8 mouse cellular contexts compared by ENCODE assay signal in genomic region chr13:101766605-101767012, GRCm38 (mm10). TPM values are rescaled to one million over a fixed set of nuclear protein-coding genes. Genes with fewer than 3 reads are reported as not detected.
A peak's percentile ranks its signal among the peaks of the same experiment; 100 is the strongest.
DNase-seq lines count a peak whose midpoint lies in the region; ATAC-seq and TF ChIP-seq lines count a peak whose summit lies in the region.

No protein-coding gene starts in this region.

- TF ChIP-seq CTCF in bone marrow, adult 2 months (IDR thresholded peaks at IDR 0.05; ENCODE audit: control insufficient read depth, insufficient read depth, low read length): no peak

- WGBS in kidney, embryonic 15.5 days: 1% methylated on average over 5 of the region's 5 CpGs
- 0% methylated on average over 5 of the region's 5 CpGs for WGBS in bone marrow, adult 2 months
- WGBS in hindbrain, embryonic 14.5 days: 0% methylated on average over 5 of the region's 5 CpGs
- WGBS in midbrain, embryonic 14.5 days: 0% methylated on average over 5 of the region's 5 CpGs

- H3K27me3 ChIP-seq in kidney, embryonic 15.5 days: no peaks in the 10 kb centered on the region
- H3K27me3 ChIP-seq in hindbrain, embryonic 14.5 days (ENCODE audit: control insufficient read depth, insufficient read depth, low read length): no peaks in the 10 kb centered on the region
- no peaks in the 10 kb centered on the region for H3K27me3 ChIP-seq in midbrain, embryonic 14.5 days (ENCODE audit: control insufficient read depth, insufficient read depth, low read length)

- H3K36me3 ChIP-seq in kidney, embryonic 15.5 days: 0 out of 2 replicates have a peak, but pooled peaks cover 3% of the 10 kb centered on the region
- H3K36me3 ChIP-seq in hindbrain, embryonic 14.5 days (replicated peaks; ENCODE audit: control insufficient read depth, insufficient read depth): no peaks in the 10 kb centered on the region
- H3K36me3 ChIP-seq in midbrain, embryonic 14.5 days (ENCODE audit: control insufficient read depth, insufficient read depth, low read length): no peaks in the 10 kb centered on the region

- peak overlapping the region; percentile 98 for H3K27ac ChIP-seq in kidney, embryonic 15.5 days
- H3K27ac ChIP-seq in bone marrow, adult 2 months (ENCODE audit: control insufficient read depth, insufficient read depth, low read depth, low read length, poor library complexity): peak overlapping the region; percentile 96; the same call in 1 of the 2 replicates
- H3K27ac ChIP-seq in hindbrain, embryonic 14.5 days: peak overlapping the region; percentile 96
- peak overlapping the region; percentile 95 for H3K27ac ChIP-seq in midbrain, embryonic 14.5 days (replicated peaks; ENCODE audit: low read depth, low read length)

- no peak for DNase-seq in kidney, postnatal 36 days
- DNase-seq in hindbrain, embryonic 14.5 days (ENCODE audit: low spot score): no peak
- DNase-seq in midbrain, embryonic 14.5 days: peak; percentile 32
- no peak for DNase-seq in adrenal gland, postnatal 36 days
- no peak for DNase-seq in thymus, postnatal 14 days
- DNase-seq in left cerebral cortex, adult 18-20 months (ENCODE audit: low spot score in 2 of 2): no peak

- H3K9ac ChIP-seq in kidney, embryonic 15.5 days: peak overlapping the region; percentile 89
- H3K9ac ChIP-seq in hindbrain, embryonic 14.5 days: peak overlapping the region; percentile 90
- peak overlapping the region; percentile 93 for H3K9ac ChIP-seq in midbrain, embryonic 14.5 days (replicated peaks; ENCODE audit: low read length)

- H3K4me1 ChIP-seq in kidney, embryonic 15.5 days: peaks cover 49% of the 10 kb centered on the region
- peaks cover 2% of the 10 kb centered on the region; the same call in 1 of the 2 replicates for H3K4me1 ChIP-seq in bone marrow, adult 2 months (ENCODE audit: control insufficient read depth, insufficient read depth, low read length)
- peaks cover 22% of the 10 kb centered on the region for H3K4me1 ChIP-seq in hindbrain, embryonic 14.5 days (replicated peaks; ENCODE audit: control insufficient read depth, insufficient read depth, low read length)
- H3K4me1 ChIP-seq in midbrain, embryonic 14.5 days (ENCODE audit: control insufficient read depth, insufficient read depth, low read length): peaks cover 24% of the 10 kb centered on the region

- H3K4me3 ChIP-seq in kidney, embryonic 15.5 days (replicated peaks): peak overlapping the region; percentile 86
- H3K4me3 ChIP-seq in bone marrow, adult 2 months (replicated peaks; ENCODE audit: control insufficient read depth, low read depth, low read length): peak overlapping the region; percentile 98
- peak overlapping the region; percentile 86 for H3K4me3 ChIP-seq in hindbrain, embryonic 14.5 days (replicated peaks; ENCODE audit: low read length)
- peak overlapping the region; percentile 90 for H3K4me3 ChIP-seq in midbrain, embryonic 14.5 days (replicated peaks; ENCODE audit: low read depth, low read length)

- peak overlapping the region; percentile 89 for H3K4me2 ChIP-seq in kidney, embryonic 15.5 days
- peak overlapping the region; percentile 67 for H3K4me2 ChIP-seq in hindbrain, embryonic 14.5 days (replicated peaks)
- H3K4me2 ChIP-seq in midbrain, embryonic 14.5 days (ENCODE audit: low read length): peak overlapping the region; percentile 84

- H3K9me3 ChIP-seq in kidney, embryonic 15.5 days (replicated peaks): no peaks in the 10 kb centered on the region
- no peaks in the 10 kb centered on the region for H3K9me3 ChIP-seq in hindbrain, embryonic 14.5 days (ENCODE audit: control insufficient read depth, low read length)
- no peaks in the 10 kb centered on the region for H3K9me3 ChIP-seq in midbrain, embryonic 14.5 days (ENCODE audit: control insufficient read depth, low read length)

- no peak for TF ChIP-seq POLR2A in bone marrow, adult 2 months (IDR thresholded peaks at IDR 0.05; ENCODE audit: borderline replicate concordance, control insufficient read depth, low read depth, low read length)

- ATAC-seq in kidney, embryonic 15.5 days (replicated peaks; ENCODE audit: low FRiP score): no peak
- ATAC-seq in hindbrain, embryonic 14.5 days (ENCODE audit: low FRiP score): no peak
- ATAC-seq in midbrain, embryonic 14.5 days (ENCODE audit: low FRiP score, low TSS enrichment): no peak

RNA-seq across cellular contexts. Expression of gene Pik3r1, which starts 1.4 kb away (rescaled TPM):
- 40.3 and 40.9 TPM in 2 replicates for polyA plus RNA-seq in kidney, embryonic 15.5 days (2015; fragmentation: Nextera tagmentation; extraction: Ambion mirVana)
- 34.7 and 41.1 TPM in 2 replicates for polyA plus RNA-seq in bone marrow, adult 2 months (2011; ENCODE audit: insufficient read depth, insufficient read length, low replicate concordance, missing spikeins)
- polyA plus RNA-seq in hindbrain, embryonic 14.5 days (2014; fragmentation: Nextera tagmentation; extraction: Ambion mirVana): 86.7 and 94.5 TPM in 2 replicates
- polyA plus RNA-seq in midbrain, embryonic 14.5 days (2014; fragmentation: Nextera tagmentation; extraction: Ambion mirVana): 60.2 and 63.3 TPM in 2 replicates
- 100 to 1,000 TPM in 1 of 2 experiments, 10 to 100 TPM in 1; 86.3 to 152 TPM for total RNA-seq in adrenal gland, postnatal 36 days (2021)
- 100 to 1,000 TPM; 120 to 129 TPM for total RNA-seq in left cerebral cortex, adult 18-20 months (2021)
